Mouse (Mus musculus): ENCODE measurements at regions not wholly inside any gene's neighbourhood (a gene's known extent, or its start where the extent isn't known, plus 50 kb on each side); places are given as distances from the start of the nearest gene placed in this dataset.

DNA sequence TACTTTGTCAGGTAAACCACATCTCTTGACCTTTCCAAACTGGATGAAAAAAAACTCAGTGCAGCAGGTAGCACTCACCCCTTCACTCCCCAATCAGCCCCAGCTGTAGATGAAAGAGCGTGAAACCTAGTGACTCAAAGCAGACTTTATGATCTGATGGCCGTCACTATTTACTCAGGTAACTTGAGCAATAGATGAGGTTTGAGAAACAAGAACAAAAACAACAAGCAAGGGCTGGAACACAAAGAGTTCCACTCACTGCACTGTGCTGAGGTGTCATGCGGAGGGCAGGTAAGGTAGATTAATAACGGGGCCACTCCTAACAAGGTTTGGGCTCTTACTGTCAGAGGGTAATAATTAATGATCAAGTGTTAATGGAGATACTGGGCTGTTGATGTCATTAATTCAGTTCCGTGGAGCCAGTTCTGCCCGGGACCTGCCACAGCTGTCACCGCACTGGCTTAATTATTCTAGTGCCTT lies 170.4 kb upstream of the Zeb2 start:
- intact Hi-C loops (cut with DNase I): loop anchor here (10.0 kb wide), 1 partner anchor 173 kb away; the partner anchor contains the start of gene Zeb2

DNA sequence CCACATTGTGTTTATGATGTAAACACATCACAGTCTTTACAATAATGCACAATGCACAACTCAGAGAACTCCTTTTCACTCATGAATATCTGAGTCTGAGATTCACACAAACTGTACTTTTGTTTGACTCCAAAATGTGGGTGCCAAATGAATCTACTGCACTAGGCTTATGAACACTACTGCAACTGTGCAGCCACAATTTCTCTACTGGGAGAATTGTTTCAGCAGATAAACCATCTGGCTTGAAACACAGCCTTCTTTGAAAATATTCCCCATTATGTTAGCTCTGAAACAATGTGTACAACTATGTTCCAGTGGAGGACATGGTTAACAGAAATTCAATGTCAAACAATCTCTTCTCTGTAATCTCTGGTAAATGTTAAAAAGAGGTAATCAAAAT lies 166.6 kb upstream of the Zeb2 start:
- no peak for DNase-seq
- intact Hi-C loops (cut with DNase I): loop anchor here (10.0 kb wide), 1 partner anchor 169 kb away; the partner anchor contains the start of gene Zeb2

More for the DNA sequence above, 170.4 kb upstream of the Zeb2 start:
- DNase-seq: no peak

DNA sequence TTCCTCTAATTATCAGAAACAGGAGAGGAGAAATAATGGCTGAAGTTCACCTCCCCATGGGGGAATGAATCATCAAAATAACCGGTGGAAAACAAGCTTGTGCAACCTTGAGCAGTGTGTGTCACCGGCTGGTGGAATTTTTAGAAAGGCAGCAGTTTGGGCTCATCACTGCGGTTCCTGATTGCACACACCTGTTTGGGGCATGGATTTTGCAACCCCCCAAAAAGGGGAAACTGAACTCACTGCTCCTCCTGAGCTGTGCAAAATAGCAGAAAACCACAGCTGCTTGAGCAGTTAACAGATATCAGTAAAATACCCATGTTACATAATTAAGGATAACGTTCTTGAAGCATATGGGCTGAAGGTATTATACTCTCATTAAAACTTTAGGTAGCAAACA lies 162.3 kb upstream of the Zeb2 start:
- no peak for DNase-seq
- intact Hi-C loops (cut with DNase I): no loop called here

DNA sequence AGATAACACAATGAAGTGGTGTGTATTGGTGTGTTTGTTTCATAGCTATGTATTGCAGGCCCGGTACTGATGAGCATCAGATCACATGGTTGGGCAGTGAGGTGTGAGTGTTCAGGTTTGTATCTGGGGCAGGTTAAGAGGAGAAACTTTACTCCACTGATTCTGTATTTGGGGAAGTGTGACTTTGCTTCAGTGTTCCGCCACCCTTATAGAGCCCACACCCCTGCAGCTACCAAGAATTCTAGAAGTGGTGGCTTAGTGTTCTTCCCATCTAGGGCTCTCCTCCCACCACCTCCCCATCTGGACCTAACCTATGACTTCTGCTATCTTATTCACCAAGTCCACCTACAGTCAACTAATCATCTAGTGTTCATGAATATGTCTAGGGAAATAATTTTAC lies 160.4 kb upstream of the Zeb2 start:
- intact Hi-C loops (cut with DNase I): no loop called here
- DNase-seq: no peak

DNA sequence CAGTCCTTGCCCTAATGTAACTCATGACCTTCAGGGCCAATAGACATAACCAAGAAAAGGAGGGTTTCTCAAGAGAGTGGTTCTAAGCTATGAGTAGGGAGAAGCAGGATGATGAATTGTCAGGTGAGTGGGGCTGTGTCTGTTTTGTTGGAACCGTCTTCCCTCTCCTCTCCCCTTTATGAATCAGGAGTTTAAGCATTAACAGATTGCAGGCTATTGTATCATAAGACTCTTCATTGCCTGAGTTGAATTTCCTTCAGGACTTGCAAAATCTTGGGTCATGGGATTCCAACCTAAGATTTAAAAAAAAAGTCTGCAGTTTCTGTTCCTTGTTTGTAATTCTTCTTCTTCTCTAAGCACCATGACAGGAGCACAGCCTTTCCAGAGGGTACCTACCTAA lies 159.5 kb upstream of the Zeb2 start:
- intact Hi-C loops (cut with DNase I): no loop called here
- DNase-seq: no peak

DNA sequence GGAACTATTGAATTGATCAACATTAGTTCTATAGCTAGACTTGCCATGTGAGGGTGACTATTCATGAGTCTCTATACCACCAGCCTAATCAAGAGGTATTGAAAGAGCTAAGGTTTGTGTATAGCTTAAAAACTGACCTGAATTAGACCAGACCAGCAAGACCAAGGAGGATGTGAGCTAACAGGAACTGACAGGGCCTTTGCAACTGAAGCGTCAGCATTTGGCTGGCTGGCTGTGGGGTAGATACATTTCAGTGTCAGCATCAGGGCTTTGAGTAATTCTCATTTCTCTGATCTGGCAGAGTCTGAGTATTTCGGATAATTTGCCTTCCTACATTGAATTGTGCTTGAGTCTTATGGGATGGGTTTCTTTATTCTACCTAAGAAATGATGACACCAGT lies 152.8 kb upstream of the Zeb2 start:
- intact Hi-C loops (cut with DNase I): no loop called here
- no peak for DNase-seq

DNA sequence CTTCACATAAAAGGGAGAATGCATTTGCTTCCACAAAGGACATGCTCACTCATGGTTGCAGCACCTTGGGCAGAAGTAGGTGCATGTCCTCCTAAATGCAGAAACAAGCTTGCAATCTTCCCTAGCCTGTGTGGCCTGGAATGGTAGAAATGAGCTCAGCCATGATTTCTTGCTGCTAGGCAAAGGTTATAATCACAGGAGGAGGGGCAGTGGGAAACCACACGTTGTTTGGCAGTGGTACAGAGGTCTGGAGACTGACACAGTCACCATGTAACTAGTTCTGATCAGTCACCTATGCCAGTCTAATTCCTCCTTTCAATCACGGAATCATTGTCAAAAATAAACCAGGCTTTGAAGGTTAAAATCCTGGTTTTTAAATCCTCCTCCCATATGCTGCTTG lies 148.6 kb upstream of the Zeb2 start:
- no peak for DNase-seq
- intact Hi-C loops (cut with DNase I): no loop called here

DNA sequence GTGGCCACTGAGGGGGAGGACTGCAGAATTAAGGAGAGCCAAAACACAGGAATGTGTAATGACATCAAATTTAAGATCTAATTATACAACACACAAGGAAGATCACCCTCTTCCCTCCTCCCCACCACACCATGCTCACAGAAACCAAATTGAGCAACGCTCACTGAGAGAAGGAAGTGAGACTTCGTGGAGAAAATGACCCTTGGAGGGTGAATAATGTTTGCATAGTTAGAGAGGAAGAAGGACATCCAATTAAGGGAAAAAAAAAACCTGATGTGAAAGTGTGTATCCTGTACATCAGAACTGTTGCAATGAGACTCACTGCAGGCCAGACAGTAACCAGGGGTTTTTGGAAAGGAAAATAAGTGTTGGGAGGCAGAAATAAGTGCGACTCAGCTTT lies 144.8 kb upstream of the Zeb2 start:
- intact Hi-C loops (cut with DNase I): no loop called here
- DNase-seq: no peak

DNA sequence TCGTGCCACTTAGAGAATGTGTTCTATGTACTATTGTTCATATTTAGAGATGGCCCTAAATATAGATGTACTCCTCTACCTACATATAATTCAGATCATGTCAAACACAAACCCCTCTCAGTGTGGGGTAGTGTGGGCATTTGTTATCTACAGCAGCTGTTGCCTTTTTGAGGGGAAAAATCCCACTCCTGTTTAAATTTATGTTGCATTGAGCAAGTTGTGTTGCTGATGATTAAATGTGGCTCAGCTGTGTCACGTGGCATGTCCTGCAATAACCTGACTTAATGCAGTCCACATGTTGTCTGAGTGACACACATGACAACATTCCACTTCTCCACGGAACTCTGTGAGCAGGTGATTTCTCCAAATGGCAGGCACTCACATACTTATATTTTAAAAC lies 141.7 kb upstream of the Zeb2 start:
- intact Hi-C loops (cut with DNase I): no loop called here
- DNase-seq: no peak

DNA sequence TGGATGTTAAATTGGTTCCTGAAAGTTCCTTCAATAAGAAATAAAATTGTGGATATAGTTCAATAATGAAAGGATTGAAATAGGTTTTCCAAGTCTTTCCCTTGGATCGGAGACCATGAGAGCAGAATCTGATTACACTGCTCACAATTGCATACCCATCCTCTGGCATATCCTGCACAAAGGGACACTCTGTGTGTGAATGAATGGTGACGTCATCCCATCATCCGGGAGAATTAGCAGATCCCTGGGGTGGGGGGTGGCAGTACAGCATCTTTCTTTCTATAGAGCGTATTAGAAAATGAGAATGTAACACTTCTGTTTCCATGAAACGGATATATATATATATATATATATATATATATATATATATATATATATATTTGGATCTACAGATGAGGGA lies 139.2 kb upstream of the Zeb2 start:
- intact Hi-C loops (cut with DNase I): no loop called here
- DNase-seq: no peak

DNA sequence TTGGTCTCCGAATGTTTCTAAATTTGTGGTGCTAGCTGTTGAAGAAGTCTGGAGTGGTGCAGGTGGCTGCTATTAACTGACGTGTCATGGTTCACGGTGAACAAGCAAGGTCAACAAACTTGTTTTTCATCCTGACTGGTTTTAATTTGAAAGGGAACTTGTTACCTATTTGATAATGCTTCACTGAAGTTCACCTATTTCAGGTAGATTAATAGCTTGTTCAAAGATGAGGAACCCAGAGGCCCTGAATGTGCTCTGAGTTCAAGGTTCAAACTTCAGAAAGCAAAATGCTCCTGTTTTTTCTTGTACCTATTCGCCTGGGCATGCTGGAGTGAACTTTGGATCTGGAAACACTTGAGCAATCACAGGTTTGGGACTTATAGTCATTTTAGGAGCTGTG lies 136.7 kb upstream of the Zeb2 start:
- intact Hi-C loops (cut with DNase I): no loop called here
- no peak for DNase-seq

DNA sequence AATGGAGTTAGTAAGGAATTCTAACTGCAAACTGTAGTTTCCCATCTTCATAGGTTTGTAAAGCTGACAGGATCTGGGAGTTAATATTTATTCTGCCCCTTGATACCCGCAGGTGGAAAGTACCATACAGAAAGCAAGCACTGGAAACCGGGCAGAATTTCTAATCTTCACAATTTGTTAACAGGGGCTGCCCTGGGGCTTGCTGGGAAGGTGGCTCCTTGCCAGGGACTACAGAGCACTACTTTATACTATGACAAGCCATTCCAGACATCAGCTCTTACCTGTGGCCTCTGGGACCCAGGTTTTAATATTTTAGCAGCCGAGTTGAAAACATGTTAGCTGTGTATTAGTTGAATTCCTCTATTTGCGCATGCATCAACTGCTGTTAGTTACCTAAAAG lies 135.1 kb upstream of the Zeb2 start:
- intact Hi-C loops (cut with DNase I): no loop called here
- DNase-seq: no peak

DNA sequence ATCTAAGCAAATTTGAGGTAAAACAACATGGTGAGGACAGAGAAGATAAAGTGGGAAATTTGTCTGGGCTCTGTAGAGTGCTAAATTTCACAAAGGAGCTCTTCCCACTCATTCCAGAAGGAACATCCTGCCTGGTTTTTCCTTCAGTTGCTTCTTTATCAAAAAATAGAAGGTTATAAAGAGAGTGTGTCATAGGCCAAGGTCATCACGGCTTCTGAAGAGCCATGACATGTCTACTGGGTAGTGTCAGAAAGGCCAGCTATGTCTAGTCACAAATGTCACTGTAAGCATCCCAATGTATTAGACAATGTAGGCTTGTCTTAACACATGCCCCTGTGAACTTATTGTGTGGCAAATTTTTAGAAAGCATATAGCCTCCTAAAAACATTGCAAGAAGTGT lies 132.5 kb upstream of the Zeb2 start:
- no peak for DNase-seq
- intact Hi-C loops (cut with DNase I): loop anchor here (5.0 kb wide), 1 partner anchor 132 kb away; the partner anchor contains the start of gene Zeb2

DNA sequence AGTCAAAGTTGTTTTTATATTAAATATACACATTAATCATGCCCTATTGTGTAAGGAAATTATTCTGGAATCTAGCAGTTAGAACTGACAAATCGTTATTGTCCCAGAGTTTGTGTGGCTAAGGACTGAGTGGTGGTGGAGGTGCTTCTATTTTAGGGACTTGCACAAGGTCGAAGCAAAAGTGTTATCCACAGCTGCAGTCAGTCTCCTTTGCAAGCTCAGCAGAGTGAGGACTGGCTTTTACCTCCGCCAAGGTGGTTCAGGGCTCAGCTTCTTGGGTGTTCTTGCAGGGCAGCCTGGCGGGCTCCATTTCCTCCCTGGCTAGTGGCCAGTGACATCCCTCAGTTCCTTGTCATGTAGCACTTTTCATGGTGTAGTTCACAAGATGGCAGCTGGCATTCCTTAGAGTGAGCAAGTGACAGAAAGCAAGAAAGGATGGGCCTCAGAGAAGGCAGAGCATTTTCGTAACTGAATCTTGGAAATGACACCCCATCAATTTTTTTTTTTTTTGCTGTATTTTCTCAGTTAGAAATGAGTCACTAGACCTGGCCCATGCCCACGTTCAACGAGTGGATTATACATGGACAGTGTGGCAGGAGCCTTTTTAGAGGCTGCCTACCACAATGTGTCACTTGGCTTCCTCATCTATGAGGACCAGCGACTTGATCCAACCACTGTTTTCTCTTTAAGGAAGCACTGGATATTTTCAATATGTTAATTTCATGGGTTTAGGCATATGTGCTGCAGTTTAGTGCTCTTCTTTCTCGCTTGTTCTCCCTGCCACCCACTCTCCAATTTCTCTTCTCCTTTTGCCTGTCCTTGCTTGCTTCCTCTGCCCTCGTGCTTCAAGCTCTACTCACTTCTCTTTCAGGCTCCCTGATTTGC lies 129.1 kb upstream of the Zeb2 start:
- intact Hi-C loops (cut with DNase I): loop anchor here (5.0 kb wide), 1 partner anchor 129 kb away; the partner anchor contains the start of gene Zeb2
- DNase-seq: no peak

DNA sequence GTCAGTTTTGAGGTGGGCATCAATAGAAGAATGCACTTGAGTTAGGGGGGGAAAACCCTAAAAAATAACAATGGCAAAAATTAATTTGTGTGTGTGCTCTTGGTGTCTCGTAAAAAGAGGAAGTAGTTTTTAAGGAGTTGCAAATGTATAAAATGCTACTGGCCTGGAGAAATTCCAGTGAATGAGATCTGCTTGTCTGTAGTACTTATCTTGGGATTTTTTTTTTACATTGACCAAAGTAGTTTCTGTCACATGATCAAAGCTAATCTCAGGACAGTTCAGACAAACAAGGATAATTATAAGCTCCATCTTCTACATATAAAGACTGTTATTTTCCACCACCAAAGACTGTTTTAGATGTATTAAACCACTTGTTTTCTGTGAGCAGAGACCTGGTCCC lies 128.3 kb upstream of the Zeb2 start:
- no peak for DNase-seq
- intact Hi-C loops (cut with DNase I): loop anchor here (5.0 kb wide), 1 partner anchor 128 kb away; the partner anchor contains the start of gene Zeb2

DNA sequence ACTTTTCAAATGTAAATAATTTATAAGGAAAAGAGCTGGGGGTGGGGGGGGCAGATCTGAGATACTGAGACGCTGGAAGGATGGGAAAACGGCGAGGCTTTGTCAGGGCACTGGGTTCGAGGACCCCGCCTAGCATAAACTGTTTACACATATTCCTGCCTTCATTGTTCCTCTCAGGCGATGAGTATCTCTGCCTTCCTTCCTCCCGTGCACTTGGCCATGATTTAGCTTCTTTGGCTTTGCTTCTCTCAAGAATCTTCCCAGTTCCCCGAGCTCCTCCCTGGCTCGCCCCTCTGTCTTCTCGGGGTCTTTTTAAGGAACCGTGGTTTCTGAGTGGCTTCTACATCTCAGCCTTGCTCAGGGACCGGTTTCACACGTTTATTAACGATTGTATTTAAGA lies 127.3 kb upstream of the Zeb2 start:
- intact Hi-C loops (cut with DNase I): no loop called here
- no peak for DNase-seq

DNA sequence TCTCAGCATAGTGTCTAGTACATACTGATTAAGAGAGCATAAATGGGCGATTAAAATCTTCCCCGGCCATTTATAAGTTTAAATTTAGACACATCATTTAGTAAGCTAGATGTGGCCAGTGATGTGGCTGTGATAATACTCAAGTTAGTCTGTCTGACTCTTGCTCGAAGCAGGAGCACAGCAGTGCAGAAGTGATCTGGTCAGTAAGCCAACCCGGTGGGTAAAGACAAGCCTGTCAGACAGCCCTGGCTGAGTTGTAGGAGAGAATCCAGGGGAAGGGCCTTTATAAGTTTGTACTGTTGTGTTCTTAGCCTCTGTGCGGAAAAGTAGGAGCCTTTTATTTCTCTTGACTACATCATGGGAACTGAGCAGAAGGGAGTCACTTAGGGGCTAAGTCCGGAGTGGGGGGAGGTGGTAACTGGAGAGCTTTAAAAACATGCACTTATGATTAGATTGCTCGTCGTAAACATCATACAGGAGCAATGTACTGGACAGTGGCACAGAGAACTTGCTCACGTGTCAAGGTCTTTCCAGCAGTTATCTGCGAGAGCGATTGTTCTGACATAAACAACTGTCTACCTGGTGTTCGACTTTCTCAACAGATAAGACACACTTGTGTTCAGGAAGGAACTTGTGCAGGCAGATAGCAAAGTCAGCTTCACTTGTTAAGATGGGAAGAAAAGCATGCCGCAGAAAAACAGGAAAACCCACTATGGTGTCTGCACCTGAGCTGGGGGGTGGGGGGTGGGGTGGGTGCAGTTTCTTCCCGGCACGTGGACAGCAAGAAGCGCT lies 122.5 kb upstream of the Zeb2 start:
- peak; percentile 38 to 39 for DNase-seq
- intact Hi-C loops (cut with DNase I): no loop called here

DNA sequence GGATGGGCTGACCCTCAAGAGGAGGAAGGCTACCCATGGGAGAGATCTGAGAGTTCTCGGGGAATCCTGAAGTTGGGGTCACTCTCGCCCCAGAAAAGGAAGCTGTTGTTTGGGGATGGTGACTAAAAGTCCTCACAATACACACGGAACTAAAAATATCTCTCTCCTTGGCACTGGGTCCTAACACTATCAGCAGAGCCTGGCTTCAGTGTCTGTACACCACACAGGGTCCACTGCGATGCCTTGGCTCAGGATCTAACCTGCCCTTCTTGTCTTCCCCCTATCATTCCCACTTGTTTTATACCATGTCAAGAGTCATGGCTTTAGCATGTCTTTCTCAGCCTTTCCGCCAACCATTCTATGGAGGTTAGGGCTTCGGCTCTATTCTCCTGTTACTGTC lies 121.8 kb upstream of the Zeb2 start:
- intact Hi-C loops (cut with DNase I): no loop called here
- DNase-seq: peak; percentile 51 to 53

DNA sequence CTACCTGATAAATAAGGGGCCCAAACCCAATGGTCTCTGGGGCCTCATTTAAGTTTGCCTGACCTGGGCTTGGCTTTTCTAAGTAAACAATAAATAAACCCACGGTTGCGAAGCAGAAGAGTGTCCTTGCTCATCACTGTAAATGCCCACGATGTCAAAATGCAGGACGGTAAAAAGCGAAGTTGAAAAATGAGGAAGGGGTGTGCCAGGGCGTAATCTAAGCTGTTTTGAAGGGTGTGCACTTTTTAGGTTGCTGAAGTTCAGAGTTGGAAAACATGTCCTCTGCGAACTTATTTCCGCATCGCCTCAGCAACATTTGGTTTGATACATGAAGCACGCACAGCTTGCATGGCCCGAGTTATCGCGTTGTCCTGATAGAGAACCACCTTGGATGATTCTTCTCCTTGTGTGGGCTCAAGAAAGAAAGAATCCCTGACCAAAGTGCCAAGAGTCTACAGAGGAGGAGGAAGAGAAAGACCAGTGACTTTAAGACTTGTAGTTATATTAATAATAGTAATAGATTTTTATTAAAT lies 119.0 kb upstream of the Zeb2 start:
- intact Hi-C loops (cut with DNase I): no loop called here
- DNase-seq: no peak

DNA sequence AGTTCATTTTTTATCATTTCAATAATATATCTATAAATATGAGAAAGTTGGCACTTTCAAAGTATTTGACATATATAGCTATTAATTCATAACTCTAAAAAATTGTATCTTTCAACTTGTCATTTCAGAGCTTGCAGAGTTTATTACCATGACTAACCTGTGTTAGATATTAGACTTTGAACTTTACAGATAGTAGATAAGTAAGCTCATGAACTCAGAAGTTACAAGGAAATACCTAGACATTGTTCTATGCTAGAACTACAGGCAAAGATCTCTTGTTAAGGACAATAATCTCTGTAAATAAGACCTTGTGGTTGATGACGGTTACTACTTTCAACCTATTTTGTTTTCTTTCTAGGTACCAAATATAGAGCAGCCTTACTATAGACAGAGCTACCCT lies 117.0 kb upstream of the Zeb2 start:
- DNase-seq: no peak
- intact Hi-C loops (cut with DNase I): no loop called here
